24 mouse cellular contexts compared by ENCODE assay signal in the genomic region with DNA sequence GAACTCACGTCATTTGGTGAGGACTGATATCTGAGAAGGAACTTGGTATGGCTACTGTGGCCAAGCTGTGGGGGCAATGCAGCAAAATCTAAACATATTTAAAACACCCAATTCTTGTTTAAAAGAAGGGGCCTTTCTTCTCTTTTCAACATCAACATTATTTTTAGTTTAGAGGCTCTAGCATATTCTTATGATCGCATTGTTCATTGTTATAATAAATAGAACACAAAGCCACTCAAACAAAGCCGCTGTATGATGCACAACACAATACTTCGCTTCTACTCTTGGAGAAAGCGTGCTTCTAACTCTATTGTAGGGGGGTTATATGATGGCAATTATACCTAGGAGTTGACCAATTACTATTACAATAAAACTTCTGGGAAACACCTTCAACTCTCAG.
"Had no signal": no experiment of that assay in that cellular context is flagged by ENCODE, and none has a peak within 500 bp of the region (broad histone marks: within the 10 kb centered on the region; RNA-seq: fewer than 3 reads in every experiment).

No protein-coding gene starts in this region.

- DNase-seq: gastrocnemius, postnatal 14 days; gastrocnemius, postnatal 36 days; heart, adult 11 months; heart, adult 2 months; heart, postnatal 14 days; heart, postnatal 36 days; kidney, adult 11 months; kidney, adult 2 months; kidney, adult 9 months; kidney, postnatal 25 days; kidney, postnatal 4 days; layer of hippocampus, adult 9-11 months; left cerebral cortex, postnatal 4 days had no signal

- H3K9me3 ChIP-seq: heart, embryonic 13.5 days; heart, embryonic 15.5 days; hindbrain, embryonic 13.5 days; hindbrain, embryonic 15.5 days; kidney, embryonic 15.5 days; limb, embryonic 13.5 days; limb, embryonic 15.5 days; liver, embryonic 12.5 days had no signal

- H3K4me3 ChIP-seq: heart, adult 2 months; heart, embryonic 13.5 days; heart, embryonic 15.5 days; hindbrain, embryonic 13.5 days; hindbrain, embryonic 15.5 days; kidney, embryonic 15.5 days; limb, embryonic 13.5 days; limb, embryonic 15.5 days; liver, embryonic 12.5 days had no signal

- H3K27me3 ChIP-seq: heart, embryonic 13.5 days; heart, embryonic 15.5 days; hindbrain, embryonic 13.5 days; hindbrain, embryonic 15.5 days; kidney, embryonic 15.5 days; limb, embryonic 13.5 days; limb, embryonic 15.5 days; liver, embryonic 12.5 days had no signal

- H3K4me1 ChIP-seq: heart, embryonic 13.5 days; heart, embryonic 15.5 days; hindbrain, embryonic 13.5 days; hindbrain, embryonic 15.5 days; kidney, embryonic 15.5 days; limb, embryonic 13.5 days; limb, embryonic 15.5 days; liver, embryonic 12.5 days had no signal

- H3K27ac ChIP-seq: heart, adult 2 months; heart, embryonic 13.5 days; heart, embryonic 15.5 days; hindbrain, embryonic 13.5 days; hindbrain, embryonic 15.5 days; hindbrain, postnatal 0 days; kidney, embryonic 15.5 days; kidney, postnatal 0 days; limb, embryonic 13.5 days; limb, embryonic 15.5 days; liver, embryonic 12.5 days; liver, embryonic 14.5 days had no signal
